Mouse (Mus musculus): Measurements from ENCODE around the gene Ptger3. TPM values are rescaled to one million over a fixed set of nuclear protein-coding genes. Genes with fewer than 3 reads are reported as not detected.

Gene Ptger3
- polyA plus RNA-seq, 1 experiment from 2014 or later = 7.8 TPM

DNA sequence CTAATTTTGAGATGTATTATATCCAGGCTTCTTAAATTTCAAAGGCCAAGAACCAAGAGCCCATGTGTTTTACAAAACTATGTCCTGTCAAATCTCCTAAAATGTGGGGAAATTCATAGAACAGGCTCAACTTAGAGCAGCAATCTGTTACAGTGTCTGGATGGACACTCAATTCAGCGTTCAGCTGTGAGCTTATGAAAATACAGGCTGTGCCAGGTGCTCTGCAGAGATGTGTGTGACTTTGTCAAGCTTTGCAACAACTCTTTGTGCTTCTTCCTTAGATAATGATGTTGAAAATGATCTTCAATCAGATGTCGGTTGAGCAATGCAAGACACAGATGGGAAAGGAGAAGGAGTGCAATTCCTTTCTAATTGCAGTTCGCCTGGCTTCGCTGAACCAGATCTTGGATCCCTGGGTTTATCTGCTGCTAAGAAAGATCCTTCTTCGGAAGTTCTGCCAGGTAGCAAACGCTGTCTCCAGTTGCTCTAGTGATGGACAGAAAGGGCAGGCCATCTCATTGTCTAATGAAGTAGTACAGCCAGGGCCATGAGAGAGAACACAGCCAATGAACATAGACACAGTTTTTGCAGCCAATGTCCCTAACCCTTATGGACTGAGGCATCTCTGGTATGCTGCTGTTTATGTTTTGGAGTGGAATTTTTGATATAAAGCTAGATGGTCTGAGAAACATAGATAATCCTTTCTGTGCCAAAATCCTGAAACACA is 38.2 kb downstream of the Ptger3 start:
- WGBS = 87% methylated on average over 6 of the region's 6 CpGs
- Histone ChIP-seq H3K27me3 (replicated peaks) (no peaks in the 10 kb centered on the region), H3K4me2 (no peak overlapping the region), H3K36me3 (no peaks in the 10 kb centered on the region), H3K27ac (replicated peaks) (no peak overlapping the region), H3K4me3 (replicated peaks) (no peak overlapping the region), H3K9ac (replicated peaks) (no peak overlapping the region), H3K4me1 (no peaks in the 10 kb centered on the region), H3K9me3 (replicated peaks) (no peaks in the 10 kb centered on the region)
- no peak for ATAC-seq (ENCODE audit: low FRiP score)

DNA sequence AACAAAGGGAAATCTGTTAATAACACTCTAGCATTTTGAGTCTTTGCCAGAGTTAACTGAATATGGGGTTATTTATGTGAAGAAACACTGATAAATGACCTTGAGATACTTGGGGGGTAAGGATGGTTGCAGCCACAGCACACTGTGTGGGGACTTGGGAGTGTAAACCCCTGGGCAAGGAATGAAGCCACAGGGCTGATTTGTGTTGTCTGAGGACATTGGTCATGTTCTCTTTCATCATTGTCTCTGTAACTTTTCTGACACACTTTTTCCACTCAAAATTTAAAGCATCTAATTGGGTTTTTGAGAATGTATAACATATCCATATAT is 38.7 kb downstream of the Ptger3 start:
- no peaks in the 10 kb centered on the region for H3K9me3 ChIP-seq (replicated peaks)
- no peak overlapping the region for H3K4me3 ChIP-seq (replicated peaks)
- H3K27me3 ChIP-seq (replicated peaks) = no peaks in the 10 kb centered on the region
- no peak overlapping the region for H3K27ac ChIP-seq (replicated peaks)
- H3K9ac ChIP-seq (replicated peaks) = no peak overlapping the region
- H3K36me3 ChIP-seq = no peaks in the 10 kb centered on the region
- ATAC-seq (ENCODE audit: low FRiP score) = no peak
- no peaks in the 10 kb centered on the region for H3K4me1 ChIP-seq
- H3K4me2 ChIP-seq = no peak overlapping the region

DNA sequence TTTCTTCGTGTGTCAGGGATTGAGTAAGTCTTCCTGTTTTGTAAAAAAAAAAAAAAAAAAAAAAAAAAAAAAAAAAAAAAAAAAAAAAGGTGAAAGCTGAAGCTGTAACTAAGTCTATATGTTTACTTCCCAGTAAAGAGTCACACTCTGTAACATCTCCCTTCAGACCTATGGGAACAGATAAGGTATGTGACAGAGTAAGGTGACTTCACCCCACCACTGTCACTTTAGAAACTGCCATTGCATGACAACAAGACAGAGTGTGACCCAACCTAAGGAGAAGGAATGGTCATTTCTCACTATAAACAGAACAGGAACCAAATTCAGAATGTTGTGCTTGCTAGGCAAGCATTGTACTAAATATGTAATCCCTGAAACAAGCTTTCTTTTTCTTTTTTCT is 46.9 kb downstream of the Ptger3 start:
- Histone ChIP-seq H3K36me3 (no peaks in the 10 kb centered on the region), H3K4me1 (no peaks in the 10 kb centered on the region), H3K9me3 (replicated peaks) (no peaks in the 10 kb centered on the region), H3K27me3 (replicated peaks) (no peaks in the 10 kb centered on the region), H3K4me2 (no peak overlapping the region), H3K27ac (replicated peaks) (no peak overlapping the region), H3K9ac (replicated peaks) (no peak overlapping the region), H3K4me3 (replicated peaks) (no peak overlapping the region)
- ATAC-seq (ENCODE audit: low FRiP score) = no peak
- 40% methylated on average over 1 of the region's 1 CpGs for WGBS

DNA sequence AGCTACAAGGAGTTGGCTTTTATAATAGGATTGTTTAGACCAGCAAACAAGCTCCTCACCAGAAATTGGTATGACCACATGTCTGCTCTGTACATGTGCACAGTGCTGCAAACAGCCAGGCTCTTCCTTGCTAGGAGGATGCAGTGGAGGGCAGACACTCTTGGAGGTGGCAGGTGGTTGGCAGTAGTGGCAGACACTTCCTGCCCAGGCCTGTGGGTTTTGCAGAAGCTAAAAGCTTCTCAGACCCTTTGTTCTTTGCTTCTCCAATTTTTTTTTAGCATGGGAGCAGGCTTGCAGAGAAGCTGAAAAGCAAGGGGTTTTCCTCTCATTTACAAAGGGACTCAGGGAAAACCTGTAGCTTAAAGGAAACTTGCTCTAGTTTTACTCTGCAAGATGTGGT is 50.3 kb downstream of the Ptger3 start:
- no peak overlapping the region for H3K9ac ChIP-seq (replicated peaks)
- no peak overlapping the region for H3K27ac ChIP-seq (replicated peaks)
- H3K9me3 ChIP-seq (replicated peaks) = no peaks in the 10 kb centered on the region
- no peaks in the 10 kb centered on the region for H3K4me1 ChIP-seq
- ATAC-seq (ENCODE audit: low FRiP score) = no peak
- no peaks in the 10 kb centered on the region for H3K27me3 ChIP-seq (replicated peaks)
- H3K4me2 ChIP-seq = no peak overlapping the region
- H3K4me3 ChIP-seq (replicated peaks) = no peak overlapping the region
- no peaks in the 10 kb centered on the region for H3K36me3 ChIP-seq

DNA sequence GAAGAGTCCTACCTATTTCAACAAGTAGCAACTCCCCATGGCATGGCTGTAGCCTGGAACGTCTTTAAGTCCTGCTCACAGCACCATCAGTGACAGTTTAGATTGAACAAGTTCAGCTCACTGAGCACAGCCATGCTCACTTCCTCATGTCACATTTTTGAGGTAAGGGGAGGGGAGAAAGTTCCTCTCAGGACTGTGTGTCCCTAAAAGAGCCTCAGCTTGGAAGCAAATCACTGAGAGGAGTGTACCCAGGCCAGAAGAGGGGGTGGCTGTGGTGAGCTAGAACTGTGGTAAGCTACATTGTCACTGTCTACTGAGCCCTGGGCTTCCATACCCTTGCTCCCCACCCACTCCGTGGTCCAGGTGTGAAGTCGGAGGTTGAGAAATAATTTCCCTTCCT is 60.7 kb downstream of the Ptger3 start:
- WGBS = 84% methylated on average over 3 of the region's 3 CpGs
- ATAC-seq (ENCODE audit: low FRiP score) = no peak

DNA sequence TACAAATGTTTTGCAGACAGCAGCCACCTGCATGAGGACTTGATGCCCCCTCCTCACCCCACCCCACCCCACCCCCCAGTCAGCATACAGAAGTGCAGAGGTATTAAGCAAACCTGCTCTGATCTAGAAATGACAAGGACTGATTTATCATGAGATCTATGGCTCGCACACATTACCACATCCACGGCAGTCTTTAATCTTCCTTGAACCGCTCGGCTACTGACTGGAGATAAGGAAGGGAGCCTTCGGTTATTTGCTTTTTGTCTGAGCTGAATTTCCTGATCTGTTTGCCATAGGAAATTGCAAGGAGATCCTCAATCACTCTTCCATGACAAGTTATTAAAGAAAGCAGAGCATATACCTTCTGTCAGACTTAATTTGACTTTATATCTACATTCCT is 64.0 kb downstream of the Ptger3 start:
- Histone ChIP-seq H3K9me3 (replicated peaks) (no peaks in the 10 kb centered on the region), H3K4me3 (replicated peaks) (no peak overlapping the region), H3K27me3 (replicated peaks) (no peaks in the 10 kb centered on the region), H3K4me2 (no peak overlapping the region), H3K36me3 (no peaks in the 10 kb centered on the region), H3K4me1 (no peaks in the 10 kb centered on the region), H3K9ac (replicated peaks) (no peak overlapping the region), H3K27ac (replicated peaks) (no peak overlapping the region)
- ATAC-seq (ENCODE audit: low FRiP score) = no peak
- 80% methylated on average over 5 of the region's 5 CpGs for WGBS

More for the DNA sequence above, 60.7 kb downstream of the Ptger3 start:
- no peak overlapping the region for H3K9ac ChIP-seq (replicated peaks)
- H3K4me2 ChIP-seq = no peak overlapping the region
- H3K36me3 ChIP-seq = no peaks in the 10 kb centered on the region
- H3K27ac ChIP-seq (replicated peaks) = no peak overlapping the region
- H3K27me3 ChIP-seq (replicated peaks) = no peaks in the 10 kb centered on the region
- no peaks in the 10 kb centered on the region for H3K9me3 ChIP-seq (replicated peaks)
- H3K4me1 ChIP-seq = no peaks in the 10 kb centered on the region
- no peak overlapping the region for H3K4me3 ChIP-seq (replicated peaks)

DNA sequence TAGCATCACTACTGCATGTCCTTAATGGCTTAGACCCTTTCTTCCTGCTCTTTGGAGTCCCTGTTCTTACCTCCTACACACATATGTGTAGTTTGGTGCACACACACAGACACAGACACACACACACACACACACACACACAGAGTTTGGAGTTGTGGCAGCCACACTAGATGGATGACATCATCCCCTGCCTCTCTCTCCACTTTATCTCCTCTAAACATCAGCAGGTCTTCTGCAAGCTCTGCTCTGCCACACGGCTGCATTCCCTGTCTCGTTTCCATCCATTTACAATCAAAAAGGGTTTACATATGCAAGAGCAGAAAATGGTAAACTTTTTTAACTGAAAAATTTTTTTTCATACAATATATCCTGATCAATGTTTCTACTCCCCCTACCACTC is 64.7 kb downstream of the Ptger3 start:
- 76% methylated on average over 2 of the region's 2 CpGs for WGBS
- H3K9me3 ChIP-seq (replicated peaks) = no peaks in the 10 kb centered on the region
- H3K27ac ChIP-seq (replicated peaks) = no peak overlapping the region
- H3K4me2 ChIP-seq = no peak overlapping the region
- no peak for ATAC-seq (ENCODE audit: low FRiP score)
- no peak overlapping the region for H3K4me3 ChIP-seq (replicated peaks)
- H3K9ac ChIP-seq (replicated peaks) = no peak overlapping the region
- H3K4me1 ChIP-seq = no peaks in the 10 kb centered on the region
- H3K27me3 ChIP-seq (replicated peaks) = no peaks in the 10 kb centered on the region
- no peaks in the 10 kb centered on the region for H3K36me3 ChIP-seq

DNA sequence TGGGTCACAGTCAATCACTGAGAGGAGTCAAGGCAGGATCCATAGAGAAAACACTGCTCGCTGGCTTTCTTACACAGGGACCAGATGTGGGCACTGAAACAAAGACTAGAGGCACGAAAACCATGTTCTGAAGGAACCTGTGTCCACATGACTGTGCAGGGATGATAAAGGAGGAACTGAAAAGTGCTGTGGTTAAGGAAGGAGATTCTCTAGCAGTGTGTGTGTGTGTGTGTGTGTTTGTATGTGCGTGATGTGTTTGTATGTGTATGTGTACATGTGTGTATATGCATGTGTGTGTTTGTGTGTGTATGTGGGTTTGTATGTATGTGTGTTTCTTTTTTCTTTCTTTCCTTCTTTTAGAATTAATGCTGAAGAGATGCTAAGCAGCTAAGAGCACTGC is 67.7 kb downstream of the Ptger3 start:
- H3K4me3 ChIP-seq (replicated peaks) = no peak overlapping the region
- 87% methylated on average over 3 of the region's 3 CpGs for WGBS
- H3K9ac ChIP-seq (replicated peaks) = no peak overlapping the region
- H3K4me2 ChIP-seq = no peak overlapping the region
- no peaks in the 10 kb centered on the region for H3K4me1 ChIP-seq
- H3K27ac ChIP-seq (replicated peaks) = no peak overlapping the region
- H3K9me3 ChIP-seq (replicated peaks) = no peaks in the 10 kb centered on the region
- H3K36me3 ChIP-seq = no peaks in the 10 kb centered on the region
- no peaks in the 10 kb centered on the region for H3K27me3 ChIP-seq (replicated peaks)
- no peak for ATAC-seq (ENCODE audit: low FRiP score)

DNA sequence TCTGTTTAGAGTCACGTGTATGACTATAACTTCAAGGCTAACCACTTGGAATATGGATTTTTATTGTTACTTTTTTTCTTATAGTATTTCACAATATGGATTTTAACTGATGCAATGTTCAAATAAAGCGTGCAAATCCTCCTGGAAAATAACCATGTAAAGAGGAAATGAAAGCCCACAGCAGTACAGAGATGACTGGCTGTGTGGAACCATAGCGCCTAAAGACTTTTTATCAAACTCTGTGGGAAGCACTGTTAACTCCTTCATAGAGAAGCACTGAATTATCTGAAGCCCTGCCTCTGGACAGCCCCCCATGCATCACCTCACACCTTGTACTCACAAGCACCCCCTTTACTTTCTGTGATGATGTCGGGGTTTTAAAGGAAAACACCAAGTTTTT is 69.0 kb downstream of the Ptger3 start:
- H3K36me3 ChIP-seq = no peaks in the 10 kb centered on the region
- no peak overlapping the region for H3K4me2 ChIP-seq
- H3K9ac ChIP-seq (replicated peaks) = no peak overlapping the region
- no peak overlapping the region for H3K4me3 ChIP-seq (replicated peaks)
- H3K27ac ChIP-seq (replicated peaks) = no peak overlapping the region
- no peak for ATAC-seq (ENCODE audit: low FRiP score)
- H3K9me3 ChIP-seq (replicated peaks) = no peaks in the 10 kb centered on the region
- no peaks in the 10 kb centered on the region for H3K4me1 ChIP-seq
- WGBS = 80% methylated on average over 4 of the region's 4 CpGs
- H3K27me3 ChIP-seq (replicated peaks) = no peaks in the 10 kb centered on the region

DNA sequence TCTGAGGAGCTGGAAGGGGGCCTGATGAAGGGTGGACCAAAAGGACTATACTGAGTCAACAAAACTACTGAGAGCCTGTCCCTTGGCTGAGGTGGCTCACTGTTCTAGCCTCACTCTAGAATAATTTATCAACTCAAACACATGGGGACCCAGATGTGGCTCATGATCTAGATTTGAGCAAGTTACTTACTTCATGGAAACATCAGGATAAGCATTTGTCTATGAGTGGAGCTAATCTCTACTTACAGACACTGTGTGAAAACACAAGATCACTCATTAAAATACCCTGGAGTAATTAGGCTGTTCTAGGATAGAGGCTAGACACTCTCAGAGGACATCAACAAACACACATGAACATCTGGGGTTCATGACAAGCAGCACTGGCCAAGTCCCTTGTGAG is 70.2 kb downstream of the Ptger3 start:
- H3K4me1 ChIP-seq = no peaks in the 10 kb centered on the region
- H3K36me3 ChIP-seq = no peaks in the 10 kb centered on the region
- H3K4me3 ChIP-seq (replicated peaks) = no peak overlapping the region
- H3K27me3 ChIP-seq (replicated peaks) = no peaks in the 10 kb centered on the region
- H3K27ac ChIP-seq (replicated peaks) = no peak overlapping the region
- ATAC-seq (ENCODE audit: low FRiP score) = no peak
- H3K9ac ChIP-seq (replicated peaks) = no peak overlapping the region
- H3K9me3 ChIP-seq (replicated peaks) = no peaks in the 10 kb centered on the region
- no peak overlapping the region for H3K4me2 ChIP-seq

DNA sequence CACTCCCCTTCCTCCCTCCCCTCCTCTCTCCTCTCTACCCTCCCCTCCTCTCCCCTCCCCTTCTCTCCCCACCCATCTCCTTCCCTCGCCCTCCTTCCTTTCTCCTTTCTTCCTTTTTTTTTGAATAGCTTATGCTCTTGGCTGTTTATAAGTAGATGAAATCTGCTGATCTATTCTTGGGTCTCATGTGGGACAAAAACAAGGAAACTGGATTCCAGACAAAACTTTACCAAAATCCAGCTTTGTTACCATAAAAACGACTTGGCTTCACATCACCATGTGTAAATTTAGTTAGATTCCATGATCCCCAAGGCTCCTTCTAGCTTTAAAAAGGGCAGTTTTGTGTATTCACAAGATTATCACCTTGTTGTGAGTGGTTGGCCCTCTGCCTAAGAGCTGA is 70.6 kb downstream of the Ptger3 start:
- WGBS = 80% methylated on average over 2 of the region's 2 CpGs
- Histone ChIP-seq H3K4me2 (no peak overlapping the region), H3K36me3 (no peaks in the 10 kb centered on the region), H3K9me3 (replicated peaks) (no peaks in the 10 kb centered on the region), H3K27me3 (replicated peaks) (no peaks in the 10 kb centered on the region), H3K27ac (replicated peaks) (no peak overlapping the region), H3K9ac (replicated peaks) (no peak overlapping the region), H3K4me1 (no peaks in the 10 kb centered on the region), H3K4me3 (replicated peaks) (no peak overlapping the region)
- no peak for ATAC-seq (ENCODE audit: low FRiP score)

DNA sequence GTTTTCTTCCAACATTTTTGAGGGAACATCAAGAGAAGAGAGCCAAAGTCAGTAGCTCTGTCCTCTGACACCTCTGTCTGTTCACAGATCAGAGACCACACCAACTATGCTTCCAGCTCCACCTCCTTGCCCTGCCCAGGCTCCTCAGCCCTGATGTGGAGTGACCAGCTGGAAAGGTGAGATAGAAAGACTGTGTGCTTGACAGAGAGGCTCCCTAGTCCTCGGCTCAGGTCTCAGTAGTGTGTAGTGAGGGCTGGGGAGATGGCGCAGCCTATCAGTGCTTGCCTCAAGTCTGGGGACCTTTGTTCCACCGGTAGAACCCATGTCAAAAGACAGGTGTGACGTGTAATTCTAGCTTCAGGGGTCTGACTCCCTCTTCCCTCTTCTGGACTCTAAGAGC is 74.9 kb downstream of the Ptger3 start:
- 89% methylated on average over 4 of the region's 4 CpGs for WGBS
- Histone ChIP-seq H3K4me2 (no peak overlapping the region), H3K4me3 (replicated peaks) (no peak overlapping the region), H3K27ac (replicated peaks) (no peak overlapping the region), H3K27me3 (replicated peaks) (no peaks in the 10 kb centered on the region), H3K9ac (replicated peaks) (no peak overlapping the region), H3K9me3 (replicated peaks) (no peaks in the 10 kb centered on the region), H3K36me3 (no peaks in the 10 kb centered on the region), H3K4me1 (no peaks in the 10 kb centered on the region)
- no peak for ATAC-seq (ENCODE audit: low FRiP score)

DNA sequence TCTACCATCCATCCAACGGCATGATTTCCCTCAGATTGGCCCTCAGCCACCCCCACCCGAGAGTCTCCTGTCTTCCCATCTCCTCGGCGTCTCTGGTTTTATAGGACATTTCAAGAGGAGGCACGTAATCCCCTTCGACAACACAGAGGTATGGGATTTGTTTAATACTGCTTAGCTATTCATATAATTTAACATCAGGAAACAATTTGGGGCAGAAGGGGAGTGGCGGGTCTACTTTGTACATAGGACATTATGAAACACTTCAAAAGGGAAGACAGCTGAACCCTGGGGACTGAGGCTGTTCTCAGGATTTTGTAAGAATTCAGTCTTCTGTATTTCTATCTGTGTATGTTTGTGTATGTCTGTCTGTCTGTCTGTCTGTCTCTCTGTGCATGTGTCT is 94.9 kb downstream of the Ptger3 start:
- H3K4me3 ChIP-seq (replicated peaks) = no peak overlapping the region
- no peak for ATAC-seq (ENCODE audit: low FRiP score)
- WGBS = 90% methylated on average over 7 of the region's 7 CpGs
- H3K9ac ChIP-seq (replicated peaks) = no peak overlapping the region
- no peaks in the 10 kb centered on the region for H3K9me3 ChIP-seq (replicated peaks)
- no peaks in the 10 kb centered on the region for H3K36me3 ChIP-seq
- no peak overlapping the region for H3K27ac ChIP-seq (replicated peaks)
- H3K27me3 ChIP-seq (replicated peaks) = no peaks in the 10 kb centered on the region
- H3K4me1 ChIP-seq = no peaks in the 10 kb centered on the region
- no peak overlapping the region for H3K4me2 ChIP-seq

All from neural tube, embryonic 15.5 days (tissue).